Mouse (Mus musculus) kidney, postnatal 0 days (tissue): ENCODE results near the gene March9. TPM values are rescaled to one million over a fixed set of nuclear protein-coding genes. Genes with fewer than 3 reads are reported as not detected.
A peak's percentile ranks its signal among the peaks of the same experiment; 100 is the strongest.

Experiments
- ATAC-seq: fragments of 200-750 bp; cut with Nextera tagmentation; replicated peaks from 2 replicates; pipeline ENCODE4 v1.8.0; 2017; ENCODE audit warnings: low read depth, moderate number of reproducible peaks, moderate TSS enrichment, moderate library complexity; ENCODE audit not compliant: low FRiP score
- DNase-seq: peaks from one replicate; pipeline ENCODE4 v3.0.0-alpha.2; 2016; ENCODE audit warnings: low spot score
- H3K27ac ChIP-seq: fragments of 300-500 bp; sonication (generic); 2 replicates; pipeline ENCODE4 v1.5.1; 2014; ENCODE audit warnings: mild to moderate bottlenecking
- H3K27me3 ChIP-seq: fragments of 300-500 bp; sonication (generic); 2 replicates; pipeline ENCODE4 v1.6.1; 2014; ENCODE audit warnings: low read length, mixed read lengths; ENCODE audit not compliant: insufficient read depth
- H3K36me3 ChIP-seq: fragments of 300-500 bp; sonication (generic); 2 replicates; pipeline ENCODE4 v1.6.1; 2014; ENCODE audit warnings: low read length, mixed read lengths; ENCODE audit not compliant: insufficient read depth
- H3K4me1 ChIP-seq: fragments of 300-500 bp; sonication (generic); replicated peaks from 2 replicates; pipeline ENCODE4 v1.6.1; 2014; ENCODE audit warnings: antibody characterized with exemption, low read length, mixed read lengths; ENCODE audit not compliant: insufficient read depth
- H3K4me2 ChIP-seq: fragments of 300-500 bp; sonication (generic); 2 replicates; pipeline ENCODE4 v1.6.1; 2014; ENCODE audit warnings: mild to moderate bottlenecking, low read length, moderate library complexity, mixed read lengths
- H3K4me3 ChIP-seq: fragments of 300-500 bp; sonication (generic); replicated peaks from 2 replicates; pipeline ENCODE4 v1.5.1; 2014; ENCODE audit warnings: low read depth, low read length
- H3K9ac ChIP-seq: fragments of 300-500 bp; sonication (generic); 2 replicates; pipeline ENCODE4 v1.6.1; 2014; ENCODE audit warnings: low read depth, low read length
- H3K9me3 ChIP-seq: fragments of 300-500 bp; sonication (generic); replicated peaks from 2 replicates; pipeline ENCODE4 v1.6.1; 2016; ENCODE audit warnings: low read length, inconsistent platforms, mixed read lengths
- CTCF ChIP-seq: IDR thresholded peaks from 2 replicates; pipeline ENCODE4 v1.5.1; 2016; ENCODE audit warnings: antibody characterized with exemption, low read depth, mild to moderate bottlenecking, moderate library complexity
- WGBS: fragments of 180-500 bp; shearing (Covaris S2); extraction: QIAGEN DNeasy Blood & Tissue Kit; methylation state at CpG from one replicate; pipeline ENCODE4 v1.1.7; 2014; 5-methylcytosine and 5-hydroxymethylcytosine counted together
- polyA plus RNA-seq: library from polyadenylated mRNA; unstranded; fragments of >200 nt; fragmentation: Nextera tagmentation; extraction: Ambion mirVana; gene quantifications from 2 replicates; pipeline ENCODE4 v1.2.1, GENCODE M21; 2015

March9 gene
- polyA plus RNA-seq, 1 experiment from 2014 or later = 1.9 TPM

GRCm38 (mm10) chr10:127070190-127071121 lies 10.5 kb upstream of the March9 start, which contains the start of gene Tspan31:
TSS of gene Tspan31 (minus strand) at chr10:127070264.
- H3K4me2 ChIP-seq = peak within 1 kb of the TSS; percentile 73
- H3K27ac ChIP-seq = peak within 1 kb of the TSS; percentile 91
- no peak for TF ChIP-seq CTCF
- peak within 1 kb of the TSS; percentile 72 for H3K4me3 ChIP-seq
- DNase-seq (peak; percentile 99), ATAC-seq (peak; percentile 83)
- H3K9me3 ChIP-seq = no peaks in the 10 kb centered on the region
- peak within 1 kb of the TSS; percentile 71 for H3K9ac ChIP-seq
- H3K36me3 ChIP-seq = peaks cover 29% of the 10 kb centered on the region
- peaks cover 16% of the 10 kb centered on the region; the same call in 1 of the 2 replicates for H3K4me1 ChIP-seq
- no peaks in the 10 kb centered on the region for H3K27me3 ChIP-seq
- WGBS = 2% methylated on average over 36 of the region's 36 CpGs

GRCm38 (mm10) chr10:127069281-127070189 lies 9.6 kb upstream of the March9 start:
- H3K27me3 ChIP-seq = no peaks in the 10 kb centered on the region
- peaks cover 21% of the 10 kb centered on the region for H3K4me1 ChIP-seq
- peak overlapping the region; percentile 72 for H3K4me3 ChIP-seq
- ATAC-seq = peak; percentile 22; the same call in 1 of the 2 replicates
- H3K9me3 ChIP-seq = no peaks in the 10 kb centered on the region
- peak overlapping the region; percentile 91 for H3K27ac ChIP-seq
- 6% methylated on average over 30 of the region's 30 CpGs for WGBS
- peak; percentile 79 for DNase-seq
- H3K36me3 ChIP-seq = peaks cover 35% of the 10 kb centered on the region
- TF ChIP-seq CTCF = no peak
- peak overlapping the region; percentile 71 for H3K9ac ChIP-seq
- peak overlapping the region; percentile 73 for H3K4me2 ChIP-seq

DNA sequence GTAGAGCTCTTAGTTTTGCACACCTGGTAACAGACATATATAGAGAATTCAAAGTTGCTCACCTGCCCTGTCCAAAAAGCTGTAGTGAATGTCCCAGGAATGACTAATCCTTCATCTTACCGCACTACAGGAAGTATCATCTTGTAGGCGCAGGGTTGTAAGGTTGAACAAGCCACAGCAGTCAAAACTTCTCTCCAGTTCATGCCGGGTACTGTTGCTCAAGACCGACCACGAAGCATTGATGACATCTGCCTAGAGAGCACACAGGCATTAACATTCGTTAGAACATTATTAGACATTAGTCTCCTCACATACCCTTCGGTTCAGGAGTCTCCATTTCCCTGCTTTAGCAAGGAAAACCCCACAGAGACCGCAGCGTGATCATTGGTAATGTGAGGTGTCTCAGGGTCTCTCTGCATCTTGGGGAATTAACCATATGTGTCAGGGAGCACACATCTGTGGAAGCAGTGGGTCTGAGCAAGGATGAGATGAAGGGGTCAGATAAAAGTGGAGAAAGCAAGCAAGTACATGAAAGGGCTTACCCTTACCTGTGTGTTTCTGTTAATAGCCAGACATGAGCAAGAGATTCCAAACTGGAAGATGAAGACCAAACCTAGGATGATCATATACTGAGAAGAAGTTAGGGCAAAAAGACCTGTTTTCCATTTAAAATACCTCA lies 8.5 kb upstream of the March9 start:
- ATAC-seq (no peak), DNase-seq (no peak)
- WGBS = 70% methylated on average over 9 of the region's 9 CpGs
- H3K9ac ChIP-seq = no peak overlapping the region
- H3K27me3 ChIP-seq = no peaks in the 10 kb centered on the region
- H3K9me3 ChIP-seq = no peaks in the 10 kb centered on the region
- no peak overlapping the region for H3K4me3 ChIP-seq
- peaks cover 23% of the 10 kb centered on the region for H3K4me1 ChIP-seq
- no peak for TF ChIP-seq CTCF
- H3K4me2 ChIP-seq = peak overlapping the region; percentile 73; the same call in 1 of the 2 replicates
- no peak overlapping the region for H3K27ac ChIP-seq
- H3K36me3 ChIP-seq = peaks cover 35% of the 10 kb centered on the region

DNA sequence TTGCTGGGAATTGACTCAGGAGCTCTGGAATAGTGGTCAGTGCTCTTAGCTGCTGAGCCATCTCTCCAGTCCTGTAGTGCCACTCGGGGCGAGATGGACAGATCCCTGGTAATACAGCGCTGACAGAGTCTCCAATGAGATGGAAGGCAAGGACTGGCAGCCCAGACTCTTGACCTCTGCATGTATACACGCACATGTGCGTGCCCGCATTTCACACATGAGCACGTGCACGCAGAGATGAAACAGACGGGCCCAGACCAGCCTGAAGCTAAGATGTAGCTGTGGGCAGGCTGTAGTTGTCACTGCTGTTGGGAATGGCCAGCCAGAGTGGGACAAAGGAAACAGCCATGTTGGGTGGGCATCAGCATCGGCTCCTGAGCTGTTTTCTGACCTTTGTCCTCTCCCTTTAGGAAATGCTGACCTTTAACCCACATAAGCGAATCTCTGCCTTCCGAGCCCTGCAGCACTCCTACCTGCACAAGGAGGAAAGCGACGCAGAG lies 6.6 kb upstream of the March9 start:
- H3K4me3 ChIP-seq = no peak overlapping the region
- H3K4me2 ChIP-seq = no peak overlapping the region
- no peak overlapping the region for H3K27ac ChIP-seq
- H3K36me3 ChIP-seq = peaks cover 35% of the 10 kb centered on the region
- ATAC-seq (no peak), DNase-seq (no peak)
- H3K9me3 ChIP-seq = no peaks in the 10 kb centered on the region
- H3K9ac ChIP-seq = no peak overlapping the region
- H3K27me3 ChIP-seq = no peaks in the 10 kb centered on the region
- no peak for TF ChIP-seq CTCF
- peaks cover 23% of the 10 kb centered on the region for H3K4me1 ChIP-seq
- WGBS = 91% methylated on average over 14 of the region's 14 CpGs

- Histone ChIP-seq H3K27ac (no peak overlapping the region), H3K4me2 (no peak overlapping the region), H3K27me3 (no peaks in the 10 kb centered on the region), H3K4me3 (no peak overlapping the region), H3K9ac (no peak overlapping the region), H3K36me3 (peaks cover 35% of the 10 kb centered on the region), H3K4me1 (peaks cover 19% of the 10 kb centered on the region), H3K9me3 (no peaks in the 10 kb centered on the region)
- TF ChIP-seq CTCF = no peak
- ATAC-seq (no peak), DNase-seq (no peak)
- 84% methylated on average over 9 of the region's 9 CpGs for WGBS
These were observed 6.0 kb upstream of the March9 start for GRCm38 (mm10) chr10:127065981-127066380.
